Mouse (Mus musculus) spleen, postnatal 0 days (tissue): ENCODE data around the gene Tmf1. TPM values are rescaled to one million over a fixed set of nuclear protein-coding genes. Genes with fewer than 3 reads are reported as not detected.

Experiments used
- polyA plus RNA-seq: library from polyadenylated mRNA; unstranded; fragments of >200 nt; fragmentation: Nextera tagmentation; extraction: Ambion mirVana; gene quantifications from 2 replicates; pipeline ENCODE4 v1.2.1, GENCODE M21; 2015

Gene Tmf1
- polyA plus RNA-seq: 25.9 and 27.7 TPM in 2 replicates

GRCm38 (mm10) chr6:97178491-97179366, at the start of gene Tmf1:
Tmf1 (minus strand) TSS chr6:97179122.

GRCm38 (mm10) chr6:97210191-97210961, 31.5 kb upstream of the Tmf1 start, which contains the start of gene Arl6ip5:
Arl6ip5 (plus strand) TSS chr6:97210689.

GRCm38 (mm10) chr6:97205439-97205885, 26.5 kb upstream of the Tmf1 start, which contains the start of gene Uba3:
Uba3 (minus strand) TSS chr6:97205647.

GRCm38 (mm10) chr6:97148383-97149251, 30.3 kb downstream of the Tmf1 start, which contains the start of gene Eogt:
Eogt (minus strand) TSS chr6:97149182.

Other genes starting within 250 kb of the Tmf1 start
- not detected in 2 replicates for gene Fam19a4, start 118.7 kb downstream of the Tmf1 start, polyA plus RNA-seq
- 4.5 and 5.4 TPM in 2 replicates for gene Eogt, start 29.9 kb downstream of the Tmf1 start, polyA plus RNA-seq
- 23.4 and 24.1 TPM in 2 replicates for gene Uba3, start 26.5 kb upstream of the Tmf1 start, polyA plus RNA-seq
- gene Arl6ip5, start 31.6 kb upstream of the Tmf1 start, polyA plus RNA-seq: 53.3 and 59.1 TPM in 2 replicates
- gene Lmod3, start 73.6 kb upstream of the Tmf1 start, polyA plus RNA-seq: not detected in 2 replicates